Mouse (Mus musculus) 3134 (cell line): ENCODE data around the gene Map2k2.
"Not testable (repeated sequence)": the region's sequence is repeated elsewhere in the genome, so short reads cannot be mapped to it uniquely, and the experiment has no call there.

Source experiments
- DNase-seq: peaks from one replicate; pipeline ENCODE4 v3.0.0-alpha.2; 2011; ENCODE audit warnings: low spot score; ENCODE audit not compliant: insufficient read length; ENCODE audit errors: extremely low read depth

Gene Map2k2

GRCm38 (mm10) chr10:81174617-81175344 lies 69.1 kb downstream of the Map2k2 start:
- peak; percentile 74 for DNase-seq

GRCm38 (mm10) chr10:81175345-81175701 lies 69.6 kb downstream of the Map2k2 start:
- not testable (repeated sequence) for DNase-seq

- no peak for DNase-seq
These were observed 70.3 kb downstream of the Map2k2 start for GRCm38 (mm10) chr10:81175936-81176465.

GRCm38 (mm10) chr10:81176466-81177271 lies 71.0 kb downstream of the Map2k2 start, which contains the start of gene Eef2:
Gene Eef2 (plus strand): TSS chr10:81176631.
- peak; percentile 97 for DNase-seq

- peak; percentile 63 for DNase-seq
These were observed 71.8 kb downstream of the Map2k2 start for GRCm38 (mm10) chr10:81177491-81177925.

- no peak for DNase-seq
These were observed 72.4 kb downstream of the Map2k2 start for GRCm38 (mm10) chr10:81177958-81178712.

GRCm38 (mm10) chr10:81178927-81179326 lies 73.2 kb downstream of the Map2k2 start:
- DNase-seq, result no peak

- no peak for DNase-seq
These were observed 74.0 kb downstream of the Map2k2 start for GRCm38 (mm10) chr10:81179451-81180342.

GRCm38 (mm10) chr10:81180946-81181345 lies 75.2 kb downstream of the Map2k2 start:
- no peak for DNase-seq

GRCm38 (mm10) chr10:81181860-81182259 lies 76.1 kb downstream of the Map2k2 start:
- not testable (repeated sequence) for DNase-seq

GRCm38 (mm10) chr10:81182336-81183333 lies 76.9 kb downstream of the Map2k2 start, which contains the start of gene Dapk3:
Gene Dapk3 (plus strand): TSS chr10:81183005.
- DNase-seq, result peak; percentile 96
